Comparison of ENCODE assay signal across 9 mouse cellular contexts in the genomic region with DNA sequence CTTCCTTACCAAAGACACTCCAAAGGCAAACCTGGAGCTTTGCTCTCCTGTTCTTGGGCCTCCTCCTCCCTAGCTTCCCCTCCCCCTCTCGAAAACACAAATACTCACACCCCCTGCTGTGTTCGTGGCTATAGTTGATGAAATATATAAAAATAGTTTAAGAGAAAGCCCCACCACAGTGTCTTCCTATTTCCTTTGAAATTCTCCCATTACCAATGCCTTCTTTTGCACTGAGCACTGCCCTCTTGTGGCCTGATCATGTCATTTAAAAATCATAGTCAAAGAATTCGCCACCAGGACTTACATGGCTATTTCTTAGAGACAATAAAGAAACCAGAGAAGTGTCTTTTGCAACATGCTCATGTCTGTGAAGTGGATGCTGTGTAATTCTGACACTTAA.
DNase-seq lines count a peak whose midpoint lies in the region; ATAC-seq and TF ChIP-seq lines count a peak whose summit lies in the region.
"Had no signal": no experiment of that assay in that cellular context is flagged by ENCODE, and none has a peak within 500 bp of the region (broad histone marks: within the 10 kb centered on the region; RNA-seq: fewer than 3 reads in every experiment).

No protein-coding gene starts in this region.

- 0 out of 2 replicates have a peak, but pooled peaks cover 4% of the 10 kb centered on the region for H3K9me3 ChIP-seq in forebrain, postnatal 0 days (ENCODE audit: low read length)
- peaks cover 4% of the 10 kb centered on the region; the same call in 1 of the 2 replicates for H3K9me3 ChIP-seq in forebrain, embryonic 16.5 days (ENCODE audit: control insufficient read depth, low read length)
- no peaks in the 10 kb centered on the region for H3K9me3 ChIP-seq in midbrain, embryonic 10.5 days (replicated peaks)
- no peaks in the 10 kb centered on the region for H3K9me3 ChIP-seq in midbrain, embryonic 13.5 days
- H3K9me3 ChIP-seq: limb, embryonic 15.5 days had no signal

- peak; percentile 88 for DNase-seq in forebrain, postnatal 0 days
- peak; percentile 31 for DNase-seq in midbrain, embryonic 10.5 days (ENCODE audit: low spot score)
- peak; percentile 83 to 88 for DNase-seq in cerebellum, postnatal 10 days
- peak; percentile 18 to 75 for DNase-seq in layer of hippocampus, adult 18-20 months (ENCODE audit: low spot score in 2 of 2)
- peak; percentile 18 for DNase-seq in naive thymus-derived CD4-positive, alpha-beta T cell, adult 2 months (ENCODE audit: low read depth)
- DNase-seq in Muller cell, postnatal 12 days (ENCODE audit: inconsistent ontology term): no peak

- H3K9ac ChIP-seq in forebrain, postnatal 0 days: 0 out of 2 replicates have a peak overlapping the region, but pooled peaks have one; percentile 18
- no peak overlapping the region for H3K9ac ChIP-seq in forebrain, embryonic 16.5 days (replicated peaks; ENCODE audit: low read depth, low read length)
- no peak overlapping the region for H3K9ac ChIP-seq in midbrain, embryonic 13.5 days (replicated peaks)
- H3K9ac ChIP-seq: limb, embryonic 15.5 days had no signal

- H3K36me3 ChIP-seq in forebrain, postnatal 0 days (ENCODE audit: insufficient read depth): no peaks in the 10 kb centered on the region
- no peaks in the 10 kb centered on the region for H3K36me3 ChIP-seq in forebrain, embryonic 16.5 days (ENCODE audit: control insufficient read depth, insufficient read depth)
- no peaks in the 10 kb centered on the region for H3K36me3 ChIP-seq in midbrain, embryonic 10.5 days
- no peaks in the 10 kb centered on the region for H3K36me3 ChIP-seq in midbrain, embryonic 13.5 days
- H3K36me3 ChIP-seq: limb, embryonic 15.5 days had no signal

- H3K4me3 ChIP-seq in forebrain, postnatal 0 days (ENCODE audit: low read depth, low read length): no peak overlapping the region
- H3K4me3 ChIP-seq in forebrain, embryonic 16.5 days (replicated peaks; ENCODE audit: low read length): no peak overlapping the region
- H3K4me3 ChIP-seq in midbrain, embryonic 10.5 days: no peak overlapping the region
- no peak overlapping the region for H3K4me3 ChIP-seq in midbrain, embryonic 13.5 days (replicated peaks)
- H3K4me3 ChIP-seq: limb, embryonic 15.5 days had no signal

- WGBS in forebrain, postnatal 0 days: 16% methylated on average over 3 of the region's 3 CpGs
- 22% methylated on average over 3 of the region's 3 CpGs for WGBS in forebrain, embryonic 16.5 days
- 37% methylated on average over 3 of the region's 3 CpGs for WGBS in midbrain, embryonic 10.5 days
- WGBS in midbrain, embryonic 13.5 days: 22% methylated on average over 3 of the region's 3 CpGs

- no peaks in the 10 kb centered on the region for H3K27me3 ChIP-seq in forebrain, postnatal 0 days (ENCODE audit: insufficient read depth, low read length)
- no peaks in the 10 kb centered on the region for H3K27me3 ChIP-seq in forebrain, embryonic 16.5 days (replicated peaks; ENCODE audit: control insufficient read depth, insufficient read depth, low read length)
- no peaks in the 10 kb centered on the region for H3K27me3 ChIP-seq in midbrain, embryonic 10.5 days (ENCODE audit: low read depth, poor library complexity, severe bottlenecking)
- no peaks in the 10 kb centered on the region for H3K27me3 ChIP-seq in midbrain, embryonic 13.5 days
- H3K27me3 ChIP-seq: limb, embryonic 15.5 days had no signal

- TF ChIP-seq CTCF in forebrain, postnatal 0 days (IDR thresholded peaks at IDR 0.05; ENCODE audit: low read depth): peak; percentile 85

- ATAC-seq in forebrain, postnatal 0 days: no peak; the same call in 1 of the 2 replicates
- no peak for ATAC-seq in forebrain, embryonic 16.5 days
- no peak for ATAC-seq in midbrain, embryonic 13.5 days

- H3K4me1 ChIP-seq in forebrain, postnatal 0 days (ENCODE audit: insufficient read depth): no peaks in the 10 kb centered on the region
- H3K4me1 ChIP-seq in forebrain, embryonic 16.5 days (replicated peaks; ENCODE audit: control insufficient read depth, insufficient read depth, low read length): peaks cover 4% of the 10 kb centered on the region
- H3K4me1 ChIP-seq in midbrain, embryonic 10.5 days: no peaks in the 10 kb centered on the region
- H3K4me1 ChIP-seq in midbrain, embryonic 13.5 days (replicated peaks): no peaks in the 10 kb centered on the region
- H3K4me1 ChIP-seq: limb, embryonic 15.5 days had no signal

- H3K4me2 ChIP-seq in forebrain, postnatal 0 days (ENCODE audit: low read depth): no peak overlapping the region
- H3K4me2 ChIP-seq in forebrain, embryonic 16.5 days (ENCODE audit: low read length): no peak overlapping the region
- no peak overlapping the region for H3K4me2 ChIP-seq in midbrain, embryonic 13.5 days (replicated peaks)
- H3K4me2 ChIP-seq: limb, embryonic 15.5 days had no signal

- no peak overlapping the region; the same call in 1 of the 2 replicates for H3K27ac ChIP-seq in forebrain, postnatal 0 days (ENCODE audit: low read depth, low read length)
- no peak overlapping the region; the same call in 1 of the 2 replicates for H3K27ac ChIP-seq in forebrain, embryonic 16.5 days (ENCODE audit: low read length)
- H3K27ac ChIP-seq in midbrain, embryonic 10.5 days (replicated peaks): no peak overlapping the region
- no peak overlapping the region for H3K27ac ChIP-seq in midbrain, embryonic 13.5 days
- H3K27ac ChIP-seq: limb, embryonic 15.5 days had no signal
